Comparison of ENCODE assay signal across 10 mouse cellular contexts in genomic region chr9:67081688-67082087, GRCm38 (mm10). TPM values are rescaled to one million over a fixed set of nuclear protein-coding genes. Genes with fewer than 3 reads are reported as not detected.
DNase-seq lines count a peak whose midpoint lies in the region; ATAC-seq lines count a peak whose summit lies in the region.
"Had no signal": no experiment of that assay in that cellular context is flagged by ENCODE, and none has a peak within 500 bp of the region (broad histone marks: within the 10 kb centered on the region; RNA-seq: fewer than 3 reads in every experiment).

No protein-coding gene starts in this region.

- H3K4me1 ChIP-seq in forebrain, embryonic 10.5 days = peaks cover 34% of the 10 kb centered on the region
- H3K4me1 ChIP-seq in forebrain, embryonic 16.5 days (replicated peaks; ENCODE audit: control insufficient read depth, insufficient read depth, low read length) = no peaks in the 10 kb centered on the region
- H3K4me1 ChIP-seq in limb, embryonic 11.5 days (ENCODE audit: control insufficient read depth, insufficient read depth, low read length) = peaks cover 9% of the 10 kb centered on the region; the same call in 1 of the 2 replicates
- peaks cover 11% of the 10 kb centered on the region for H3K4me1 ChIP-seq in midbrain, embryonic 13.5 days (replicated peaks)

- H3K9me3 ChIP-seq in forebrain, embryonic 10.5 days = no peaks in the 10 kb centered on the region
- H3K9me3 ChIP-seq in forebrain, embryonic 16.5 days (ENCODE audit: control insufficient read depth, low read length) = no peaks in the 10 kb centered on the region
- H3K9me3 ChIP-seq in limb, embryonic 11.5 days (ENCODE audit: control insufficient read depth, low read length) = no peaks in the 10 kb centered on the region
- no peaks in the 10 kb centered on the region for H3K9me3 ChIP-seq in midbrain, embryonic 13.5 days

- WGBS in forebrain, embryonic 10.5 days = 77% methylated on average over 5 of the region's 5 CpGs
- whole genome bisulfite sequencing in forebrain, embryonic 16.5 days = 39% methylated on average over 5 of the region's 5 CpGs
- 61% methylated on average over 5 of the region's 5 CpGs for WGBS in limb, embryonic 11.5 days
- WGBS in midbrain, embryonic 13.5 days = 47% methylated on average over 5 of the region's 5 CpGs

- no peaks in the 10 kb centered on the region for H3K27me3 ChIP-seq in forebrain, embryonic 10.5 days (ENCODE audit: poor library complexity, severe bottlenecking)
- no peaks in the 10 kb centered on the region for H3K27me3 ChIP-seq in forebrain, embryonic 16.5 days (replicated peaks; ENCODE audit: control insufficient read depth, insufficient read depth, low read length)
- H3K27me3 ChIP-seq in limb, embryonic 11.5 days (ENCODE audit: control insufficient read depth, insufficient read depth, low read length) = no peaks in the 10 kb centered on the region
- no peaks in the 10 kb centered on the region for H3K27me3 ChIP-seq in midbrain, embryonic 13.5 days

- no peak for ATAC-seq in forebrain, embryonic 16.5 days
- 0 out of 2 replicates have a peak, but pooled peaks have one; percentile 22 for ATAC-seq in common myeloid progenitor, adult 5-6 weeks (replicated peaks; ENCODE audit: low read depth, poor library complexity, severe bottlenecking)
- no peak for ATAC-seq in limb, embryonic 11.5 days (ENCODE audit: insufficient number of reproducible peaks, low FRiP score, low TSS enrichment, low read depth)
- no peak for ATAC-seq in midbrain, embryonic 13.5 days

- no peaks in the 10 kb centered on the region for H3K36me3 ChIP-seq in forebrain, embryonic 10.5 days (replicated peaks)
- H3K36me3 ChIP-seq in forebrain, embryonic 16.5 days (ENCODE audit: control insufficient read depth, insufficient read depth) = no peaks in the 10 kb centered on the region
- H3K36me3 ChIP-seq in limb, embryonic 11.5 days (ENCODE audit: control insufficient read depth, insufficient read depth, low read length) = no peaks in the 10 kb centered on the region
- H3K36me3 ChIP-seq in midbrain, embryonic 13.5 days = no peaks in the 10 kb centered on the region

- DNase-seq in forebrain, embryonic 10.5 days (ENCODE audit: extremely low spot score, low spot score) = no peak
- peak; percentile 81 for DNase-seq in 3T3-L1 (ENCODE audit: low read depth, low spot score)
- no peak for DNase-seq in limb, embryonic 11.5 days (ENCODE audit: low spot score)
- DNase-seq in ovary, postnatal 14 days (ENCODE audit: low spot score) = no peak
- DNase-seq in left cerebral cortex, adult 18-20 months (ENCODE audit: low spot score in 2 of 2) = no peak
- DNase-seq: cerebellum, adult 18-20 months; kidney, adult 2 months had no signal

- H3K4me3 ChIP-seq in forebrain, embryonic 10.5 days = no peak overlapping the region
- no peak overlapping the region for H3K4me3 ChIP-seq in forebrain, embryonic 16.5 days (replicated peaks; ENCODE audit: low read length)
- H3K4me3 ChIP-seq in limb, embryonic 11.5 days (ENCODE audit: low read depth, low read length) = no peak overlapping the region
- H3K4me3 ChIP-seq in midbrain, embryonic 13.5 days (replicated peaks) = no peak overlapping the region

- no peak overlapping the region for H3K9ac ChIP-seq in forebrain, embryonic 16.5 days (replicated peaks; ENCODE audit: low read depth, low read length)
- H3K9ac ChIP-seq in limb, embryonic 11.5 days (ENCODE audit: low read length) = no peak overlapping the region
- H3K9ac ChIP-seq in midbrain, embryonic 13.5 days (replicated peaks) = no peak overlapping the region

- H3K27ac ChIP-seq in forebrain, embryonic 10.5 days = 0 out of 2 replicates have a peak overlapping the region, but pooled peaks have one; percentile 35
- H3K27ac ChIP-seq in forebrain, embryonic 16.5 days (ENCODE audit: low read length) = no peak overlapping the region
- peak overlapping the region; percentile 8; the same call in 1 of the 2 replicates for H3K27ac ChIP-seq in limb, embryonic 11.5 days (replicated peaks; ENCODE audit: low read depth, low read length)
- H3K27ac ChIP-seq in midbrain, embryonic 13.5 days = no peak overlapping the region

- H3K4me2 ChIP-seq in forebrain, embryonic 16.5 days (ENCODE audit: low read length) = no peak overlapping the region
- H3K4me2 ChIP-seq in limb, embryonic 11.5 days (ENCODE audit: low read depth, severe bottlenecking) = no peak overlapping the region
- no peak overlapping the region for H3K4me2 ChIP-seq in midbrain, embryonic 13.5 days (replicated peaks)

RNA-seq across cellular contexts. Expression of gene Tpm1, which starts 32.5 kb away (rescaled TPM):
- polyA plus RNA-seq in forebrain, embryonic 10.5 days (2016; fragmentation: Nextera tagmentation; extraction: Ambion mirVana) = 334 and 342 TPM in 2 replicates
- 120 and 127 TPM in 2 replicates for polyA plus RNA-seq in forebrain, embryonic 16.5 days (2015; fragmentation: Nextera tagmentation; extraction: Ambion mirVana)
- 101 and 111 TPM in 2 replicates for total RNA-seq in common myeloid progenitor, adult 5-6 weeks (2017)
- polyA plus RNA-seq in limb, embryonic 11.5 days (2014; fragmentation: Nextera tagmentation; extraction: Ambion mirVana) = 395 and 414 TPM in 2 replicates
- total RNA-seq in left cerebral cortex, adult 18-20 months (2021) = 100 to 1,000 TPM; 234 to 249 TPM
- 115 and 118 TPM in 2 replicates for polyA plus RNA-seq in midbrain, embryonic 13.5 days (2015; fragmentation: Nextera tagmentation; extraction: Ambion mirVana)

Comparison
In these comparisons a context has a peak if more than half of its experiments do, and no peak if none do; other contexts are left out.
1. H3K27ac ChIP-seq: peak in forebrain, embryonic 10.5 days (single experiment) and limb, embryonic 11.5 days (single experiment); none in forebrain, embryonic 16.5 days (single experiment) and midbrain, embryonic 13.5 days (single experiment).